Mouse (Mus musculus): ENCODE measurements at regions not wholly inside any gene's neighbourhood (a gene's known extent, or its start where the extent isn't known, plus 50 kb on each side); places are given as distances from the start of the nearest gene placed in this dataset.

DNA sequence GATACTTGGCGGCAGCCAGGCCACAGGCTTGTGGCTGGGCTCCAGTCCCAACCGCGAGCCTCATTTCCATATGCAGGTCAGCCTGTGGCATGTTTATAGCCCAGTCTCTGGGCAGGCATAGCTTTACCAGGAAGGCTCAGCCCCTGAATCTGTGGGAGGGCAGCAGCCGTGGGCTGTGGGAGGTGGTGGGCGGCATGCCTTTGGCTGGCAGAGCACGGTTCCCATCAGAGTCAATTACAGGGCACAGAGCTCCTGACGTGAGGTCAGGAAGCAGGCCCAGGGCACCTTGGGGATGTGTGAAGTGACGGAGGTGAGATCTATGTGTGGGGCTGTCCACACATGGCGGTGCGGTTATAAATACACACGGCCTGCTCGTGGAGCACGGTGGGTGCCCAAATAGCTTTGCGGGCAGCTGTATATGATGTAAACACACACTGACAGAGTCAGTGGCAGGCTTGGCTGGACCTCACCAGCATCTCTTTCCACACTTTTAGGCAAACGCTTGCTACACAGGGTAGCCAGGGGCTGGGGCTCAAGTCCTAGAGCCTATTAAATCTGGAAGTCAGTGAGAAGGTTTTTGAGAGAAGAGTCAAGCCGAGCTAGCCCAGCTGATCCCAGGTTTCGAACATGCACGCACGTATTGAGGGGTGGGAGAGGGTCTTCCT lies 71.8 kb downstream of the Gm525 start:
- DNase-seq: no peak

DNA sequence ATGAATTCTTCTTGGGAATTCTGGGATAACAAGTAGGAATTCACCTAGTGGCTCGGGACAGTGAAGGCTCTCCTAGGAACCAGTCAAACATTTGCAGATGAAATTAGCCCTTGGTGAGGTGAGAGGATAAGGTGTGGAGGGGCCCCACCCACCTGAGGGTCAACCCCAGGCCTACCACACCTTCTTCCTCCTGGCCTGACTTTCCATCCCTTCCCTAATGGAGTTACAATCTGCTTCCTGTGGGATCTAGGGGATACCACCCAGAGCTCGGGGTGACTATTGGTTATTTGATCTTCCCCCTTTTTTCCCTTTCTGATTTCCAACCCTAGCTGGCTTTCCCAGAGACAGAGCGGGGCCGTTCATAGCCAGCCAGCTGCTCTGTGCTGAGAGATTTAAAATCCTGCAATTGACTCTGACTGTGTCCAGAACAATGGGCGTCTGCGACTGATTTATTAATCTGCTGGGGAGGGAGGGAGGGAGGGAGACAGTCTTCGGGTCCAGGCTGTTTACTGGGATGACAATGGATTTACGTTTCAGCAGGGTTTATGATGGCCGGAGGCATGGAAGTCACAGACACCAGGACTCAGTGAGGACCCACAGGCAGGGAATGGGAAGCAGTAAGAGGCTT lies 69.0 kb downstream of the Gm525 start:
- DNase-seq: no peak

All from cerebellum, adult 11-12 months (tissue).